Mouse (Mus musculus) lung, embryonic 16.5 days (tissue): ENCODE results near the gene Cysltr1. TPM values are rescaled to one million over a fixed set of nuclear protein-coding genes. Genes with fewer than 3 reads are reported as not detected.

Experiments
- ATAC-seq: fragments of 200-750 bp; cut with Nextera tagmentation; 2 replicates; pipeline ENCODE4 v1.8.0; 2017; ENCODE audit warnings: low read depth, mild to moderate bottlenecking, moderate library complexity
- H3K27ac ChIP-seq: fragments of 300-500 bp; sonication (generic); 2 replicates; pipeline ENCODE4 v1.5.1; 2014; ENCODE audit warnings: mild to moderate bottlenecking, control low read depth, low read length
- H3K27me3 ChIP-seq: fragments of 300-500 bp; sonication (generic); 2 replicates; pipeline ENCODE4 v1.6.1; 2014; ENCODE audit warnings: low read depth, low read length, mixed read lengths; ENCODE audit not compliant: control insufficient read depth, insufficient read depth
- H3K36me3 ChIP-seq: fragments of 300-500 bp; sonication (generic); 2 replicates; pipeline ENCODE4 v1.6.1; 2014; ENCODE audit warnings: low read length; ENCODE audit not compliant: control insufficient read depth, insufficient read depth
- H3K4me1 ChIP-seq: fragments of 300-500 bp; sonication (generic); replicated peaks from 2 replicates; pipeline ENCODE4 v1.6.1; 2014; ENCODE audit warnings: low read length, mixed read lengths; ENCODE audit not compliant: control insufficient read depth, insufficient read depth
- H3K4me2 ChIP-seq: fragments of 300-500 bp; sonication (generic); 2 replicates; pipeline ENCODE4 v1.6.1; 2014; ENCODE audit warnings: low read depth, low read length, control low read depth
- H3K4me3 ChIP-seq: fragments of 300-500 bp; sonication (generic); 2 replicates; pipeline ENCODE4 v1.5.1; 2014; ENCODE audit warnings: mild to moderate bottlenecking, low read length, control low read depth
- H3K9ac ChIP-seq: fragments of 300-500 bp; sonication (generic); 2 replicates; pipeline ENCODE4 v1.6.1; 2014; ENCODE audit warnings: low read length, control low read depth
- H3K9me3 ChIP-seq: fragments of 300-500 bp; sonication (generic); 2 replicates; pipeline ENCODE4 v1.6.1; 2016; ENCODE audit warnings: low read length; ENCODE audit not compliant: control insufficient read depth
- WGBS: fragments of 180-500 bp; shearing (Covaris S2); extraction: QIAGEN DNeasy Blood & Tissue Kit; methylation state at CpG from one replicate; pipeline ENCODE4 v1.1.7; 2014; 5-methylcytosine and 5-hydroxymethylcytosine counted together
- polyA plus RNA-seq: library from polyadenylated mRNA; unstranded; fragments of >200 nt; fragmentation: Nextera tagmentation; extraction: Ambion mirVana; gene quantifications from 2 replicates; pipeline ENCODE4 v1.2.1, GENCODE M21; 2015

Gene Cysltr1
- polyA plus RNA-seq, 1 experiment from 2014 or later = 4.6 TPM

- WGBS = 31% methylated on average over 3 of the region's 3 CpGs
Observed at GRCm38 (mm10) chrX:106582886-106583285, 20.6 kb downstream of the Cysltr1 start, which contains the start of gene Gm5127. Gene Gm5127 (plus strand): TSS chrX:106583186.

GRCm38 (mm10) chrX:106582197-106582596 is 21.3 kb downstream of the Cysltr1 start:
- H3K27ac ChIP-seq = no peak overlapping the region
- no peaks in the 10 kb centered on the region for H3K4me1 ChIP-seq
- ATAC-seq = no peak
- no peak overlapping the region for H3K4me2 ChIP-seq
- no peaks in the 10 kb centered on the region for H3K9me3 ChIP-seq
- 40% methylated on average over 2 of the region's 2 CpGs for WGBS
- no peak overlapping the region for H3K4me3 ChIP-seq
- H3K9ac ChIP-seq = no peak overlapping the region
- no peaks in the 10 kb centered on the region for H3K36me3 ChIP-seq
- no peaks in the 10 kb centered on the region; the same call in 1 of the 2 replicates for H3K27me3 ChIP-seq

More at GRCm38 (mm10) chrX:106582886-106583285, 20.6 kb downstream of the Cysltr1 start, which contains the start of gene Gm5127:
- Histone ChIP-seq H3K9ac (no peak within 1 kb of the TSS), H3K4me1 (no peaks in the 10 kb centered on the region), H3K9me3 (no peaks in the 10 kb centered on the region), H3K36me3 (no peaks in the 10 kb centered on the region), H3K27ac (no peak within 1 kb of the TSS), H3K4me3 (no peak within 1 kb of the TSS), H3K4me2 (no peak within 1 kb of the TSS), H3K27me3 (no peaks in the 10 kb centered on the region; the same call in 1 of the 2 replicates)
- ATAC-seq = no peak

- H3K9ac ChIP-seq = no peak overlapping the region
- H3K27me3 ChIP-seq = no peaks in the 10 kb centered on the region; the same call in 1 of the 2 replicates
- H3K27ac ChIP-seq = no peak overlapping the region
- no peak for ATAC-seq
- no peaks in the 10 kb centered on the region for H3K36me3 ChIP-seq
- no peak overlapping the region for H3K4me2 ChIP-seq
- no peaks in the 10 kb centered on the region for H3K9me3 ChIP-seq
- no peak overlapping the region for H3K4me3 ChIP-seq
- no peaks in the 10 kb centered on the region for H3K4me1 ChIP-seq
Observed at GRCm38 (mm10) chrX:106580410-106580809, 23.1 kb downstream of the Cysltr1 start.

- 57% methylated on average over 3 of the region's 3 CpGs for WGBS
- H3K4me2 ChIP-seq = no peak overlapping the region
- H3K36me3 ChIP-seq = no peaks in the 10 kb centered on the region
- no peak overlapping the region for H3K4me3 ChIP-seq
- no peak overlapping the region for H3K27ac ChIP-seq
- no peak for ATAC-seq
- no peaks in the 10 kb centered on the region; the same call in 1 of the 2 replicates for H3K27me3 ChIP-seq
- no peaks in the 10 kb centered on the region for H3K4me1 ChIP-seq
- no peaks in the 10 kb centered on the region for H3K9me3 ChIP-seq
- no peak overlapping the region for H3K9ac ChIP-seq
Observed at GRCm38 (mm10) chrX:106578966-106579365, 24.5 kb downstream of the Cysltr1 start.

GRCm38 (mm10) chrX:106555457-106555856 is 48.0 kb downstream of the Cysltr1 start:
- no peak overlapping the region for H3K9ac ChIP-seq
- H3K36me3 ChIP-seq = no peaks in the 10 kb centered on the region
- H3K9me3 ChIP-seq = no peaks in the 10 kb centered on the region
- no peak for ATAC-seq
- WGBS = 55% methylated on average over 2 of the region's 2 CpGs
- no peak overlapping the region for H3K27ac ChIP-seq
- H3K27me3 ChIP-seq = no peaks in the 10 kb centered on the region
- no peak overlapping the region for H3K4me3 ChIP-seq
- no peaks in the 10 kb centered on the region for H3K4me1 ChIP-seq
- no peak overlapping the region for H3K4me2 ChIP-seq

GRCm38 (mm10) chrX:106536359-106536758 is 67.1 kb downstream of the Cysltr1 start:
- no peak for ATAC-seq
- H3K4me3 ChIP-seq = no peak overlapping the region
- 25% methylated on average over 3 of the region's 3 CpGs for WGBS
- no peaks in the 10 kb centered on the region for H3K4me1 ChIP-seq
- H3K36me3 ChIP-seq = no peaks in the 10 kb centered on the region
- no peak overlapping the region for H3K27ac ChIP-seq
- H3K9me3 ChIP-seq = no peaks in the 10 kb centered on the region
- H3K9ac ChIP-seq = no peak overlapping the region
- no peaks in the 10 kb centered on the region for H3K27me3 ChIP-seq
- no peak overlapping the region for H3K4me2 ChIP-seq

Other genes starting within 250 kb of the Cysltr1 start
- 2.8 and 3.1 TPM in 2 replicates for gene Fndc3c1, start 118.3 kb downstream of the Cysltr1 start, polyA plus RNA-seq
- gene Gm5127, start 20.5 kb downstream of the Cysltr1 start, polyA plus RNA-seq = 0.15 TPM in 1 of 2 replicates, not detected in the other
- gene Rtl3, start 237.0 kb upstream of the Cysltr1 start, polyA plus RNA-seq = 14.3 and 14.8 TPM in 2 replicates